9 mouse cellular contexts compared by ENCODE assay signal in the genomic region with DNA sequence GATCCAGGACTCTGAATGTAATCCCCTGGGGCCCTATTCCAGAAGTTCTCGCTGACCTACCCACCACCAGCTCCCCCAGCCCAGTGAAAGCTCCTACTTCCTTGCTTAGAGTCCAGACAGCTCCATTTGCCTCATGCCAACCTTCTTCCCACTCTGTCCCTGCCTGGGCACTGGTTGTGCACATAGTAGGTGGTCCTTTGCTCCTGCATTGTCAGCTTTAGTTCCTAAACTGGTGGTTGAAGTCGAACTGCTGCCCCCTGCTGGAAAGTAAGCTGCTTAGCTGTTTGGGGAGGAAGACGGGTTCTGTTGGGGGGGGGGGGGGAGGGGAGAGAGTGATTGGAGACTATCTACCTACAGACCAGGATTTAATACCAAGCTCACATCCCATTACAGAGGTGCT. TPM values are rescaled to one million over a fixed set of nuclear protein-coding genes. Genes with fewer than 3 reads are reported as not detected.
A peak's percentile ranks its signal among the peaks of the same experiment; 100 is the strongest.
DNase-seq lines count a peak whose midpoint lies in the region; ATAC-seq and TF ChIP-seq lines count a peak whose summit lies in the region.
"Had no signal": no experiment of that assay in that cellular context is flagged by ENCODE, and none has a peak within 500 bp of the region (broad histone marks: within the 10 kb centered on the region; RNA-seq: fewer than 3 reads in every experiment).

No protein-coding gene starts in this region.

- no peak overlapping the region for H3K9ac ChIP-seq in hindbrain, embryonic 11.5 days (ENCODE audit: low read depth, low read length)
- H3K9ac ChIP-seq in hindbrain, embryonic 14.5 days = no peak overlapping the region
- no peak overlapping the region for H3K9ac ChIP-seq in CH12.LX (ENCODE audit: insufficient read depth, low read depth)

- H3K79me2 ChIP-seq in CH12.LX (replicated peaks; ENCODE audit: control insufficient read depth, extremely low read depth, insufficient read depth, poor library complexity, severe bottlenecking) = no peaks in the 10 kb centered on the region

- no peak for TF ChIP-seq EP300 in CH12.LX (IDR thresholded peaks at IDR 0.05; ENCODE audit: low read length)

- H3K27me3 ChIP-seq in hindbrain, embryonic 11.5 days (ENCODE audit: control insufficient read depth, insufficient read depth, low read length) = no peaks in the 10 kb centered on the region
- H3K27me3 ChIP-seq in hindbrain, embryonic 14.5 days (ENCODE audit: control insufficient read depth, insufficient read depth, low read length) = 0 out of 2 replicates have a peak, but pooled peaks cover 3% of the 10 kb centered on the region
- H3K27me3 ChIP-seq in CH12.LX (replicated peaks) = no peaks in the 10 kb centered on the region

- peak; percentile 42 for TF ChIP-seq RAD21 in CH12.LX (IDR thresholded peaks at IDR 0.05; ENCODE audit: low read depth, low read length)

- in situ Hi-C loops in CH12.LX (cut with MboI; ENCODE audit: low pct_ligation_motif_present, low pct_unique_long_range_greater_than_20kb, low sequenced_read_pairs) = no loop called here

- H3K36me3 ChIP-seq in hindbrain, embryonic 11.5 days (ENCODE audit: control insufficient read depth, insufficient read depth, low read length) = no peaks in the 10 kb centered on the region
- H3K36me3 ChIP-seq in hindbrain, embryonic 14.5 days (replicated peaks; ENCODE audit: control insufficient read depth, insufficient read depth) = no peaks in the 10 kb centered on the region
- no peaks in the 10 kb centered on the region for H3K36me3 ChIP-seq in CH12.LX (replicated peaks in 1 of 2; ENCODE audit: control insufficient read depth in 1 of 2, insufficient read depth in 1 of 2, low read length in 1 of 2)

- no peak overlapping the region for H3K27ac ChIP-seq in hindbrain, embryonic 11.5 days (ENCODE audit: low read depth, low read length)
- no peak overlapping the region for H3K27ac ChIP-seq in hindbrain, embryonic 14.5 days
- no peak overlapping the region for H3K27ac ChIP-seq in CH12.LX (ENCODE audit: insufficient read depth, low read depth)

- ATAC-seq in hindbrain, embryonic 11.5 days (ENCODE audit: low FRiP score) = no peak
- ATAC-seq in hindbrain, embryonic 14.5 days (ENCODE audit: low FRiP score) = no peak

- H3K4me2 ChIP-seq in hindbrain, embryonic 11.5 days (replicated peaks; ENCODE audit: low read depth, low read length) = no peak overlapping the region
- H3K4me2 ChIP-seq in hindbrain, embryonic 14.5 days (replicated peaks) = no peak overlapping the region
- no peak overlapping the region for H3K4me2 ChIP-seq in CH12.LX (ENCODE audit: insufficient read depth, low read depth, poor library complexity, severe bottlenecking)

- TF ChIP-seq POLR2A in CH12.LX (IDR thresholded peaks at IDR 0.05; ENCODE audit: low read depth, low read length) = no peak

- WGBS in hindbrain, embryonic 11.5 days = 39% methylated on average over 3 of the region's 3 CpGs
- 39% methylated on average over 3 of the region's 3 CpGs for WGBS in hindbrain, embryonic 14.5 days

- no peaks in the 10 kb centered on the region for H3K4me1 ChIP-seq in hindbrain, embryonic 11.5 days (replicated peaks; ENCODE audit: control insufficient read depth, insufficient read depth, low read length)
- no peaks in the 10 kb centered on the region for H3K4me1 ChIP-seq in hindbrain, embryonic 14.5 days (replicated peaks; ENCODE audit: control insufficient read depth, insufficient read depth, low read length)
- H3K4me1 ChIP-seq in CH12.LX (ENCODE audit: control insufficient read depth in 1 of 2, insufficient read depth in 2 of 2) = peaks cover 4 to 23% of the 10 kb centered on the region in 2 experiments; a peak in 2 of 4 replicates

- intact Hi-C loops in heart, postnatal 36 days (cut with DNase I) = loop anchor here (5.0 kb wide), 1 partner anchor 78 kb away; no protein-coding TSS in a partner anchor

- TF ChIP-seq CTCF in CH12.LX (conservative IDR thresholded peaks at IDR 0.05 in 1 of 2, IDR thresholded peaks at IDR 0.05 in 1 of 2; ENCODE audit: low read depth in 2 of 2, low read length in 2 of 2) = peak in 1 of 2 experiments; percentile 72; a peak in 2 of 4 replicates

- dilution Hi-C loops in CH12.LX (cut with MboI; ENCODE audit: extremely low pct_ligation_motif_present, extremely low pct_unique_long_range_greater_than_20kb, low sequenced_read_pairs) = no loop called here

- no peak overlapping the region for H3K4me3 ChIP-seq in hindbrain, embryonic 11.5 days (ENCODE audit: low read depth, low read length)
- no peak overlapping the region for H3K4me3 ChIP-seq in hindbrain, embryonic 14.5 days (replicated peaks; ENCODE audit: low read length)
- no peak overlapping the region for H3K4me3 ChIP-seq in CH12.LX (replicated peaks in 1 of 3; ENCODE audit: low read depth in 2 of 3, low read length in 2 of 3, poor library complexity in 1 of 3)

- peak; percentile 7 for DNase-seq in hindbrain, embryonic 11.5 days (ENCODE audit: low spot score)
- DNase-seq in hindbrain, embryonic 14.5 days (ENCODE audit: low spot score) = no peak
- DNase-seq in 3T3-L1 (ENCODE audit: low read depth, low spot score) (peak; percentile 27), CH12.LX (ENCODE audit: extremely low read depth) (peak; percentile 64)
- DNase-seq in heart, postnatal 36 days = peak; percentile 37
- DNase-seq in frontal cortex, postnatal 36 days (ENCODE audit: low spot score in 2 of 2) = no peak
- DNase-seq in c-Kit-positive CD71-positive TER-119-positive erythroid progenitor cells, embryonic 14.5 days (ENCODE audit: low spot score) = no peak

- no peaks in the 10 kb centered on the region for H3K9me3 ChIP-seq in hindbrain, embryonic 11.5 days (ENCODE audit: control insufficient read depth, low read length)
- no peaks in the 10 kb centered on the region for H3K9me3 ChIP-seq in hindbrain, embryonic 14.5 days (ENCODE audit: control insufficient read depth, low read length)
- H3K9me3 ChIP-seq in CH12.LX (replicated peaks; ENCODE audit: low read length) = no peaks in the 10 kb centered on the region

TF ChIP-seq in CH12.LX, 34 proteins besides CTCF, POLR2A, EP300 and RAD21:
- TF ChIP-seq GABPA (IDR thresholded peaks at IDR 0.05; ENCODE audit: insufficient replicate concordance, low read depth, low read length) (no peak), MEF2A (IDR thresholded peaks at IDR 0.05; ENCODE audit: borderline replicate concordance, low read depth, low read length) (no peak), MAFK (IDR thresholded peaks at IDR 0.05; ENCODE audit: insufficient replicate concordance, low read length) (peak; percentile 52; the same call in 1 of the 2 replicates), ZKSCAN1 (IDR thresholded peaks at IDR 0.05; ENCODE audit: borderline replicate concordance, low read depth, low read length) (peak; percentile 99), PAX5 (IDR thresholded peaks at IDR 0.05; ENCODE audit: low read length) (no peak), ELF1 (IDR thresholded peaks at IDR 0.05; ENCODE audit: low read depth, low read length) (peak; percentile 28; the same call in 1 of the 2 replicates), CHD2 (IDR thresholded peaks at IDR 0.05; ENCODE audit: low read length) (0 out of 2 replicates have a peak, but pooled peaks have one; percentile 13), POLR2AphosphoS2 (IDR thresholded peaks at IDR 0.05; ENCODE audit: low read depth, low read length) (no peak), ZC3H11A (IDR thresholded peaks at IDR 0.05; ENCODE audit: low read depth, low read length) (no peak), SMC3 (IDR thresholded peaks at IDR 0.05; ENCODE audit: low read depth, low read length) (peak; percentile 70), BHLHE40 (IDR thresholded peaks at IDR 0.05; ENCODE audit: low read depth, low read length) (no peak), IRF4 (IDR thresholded peaks at IDR 0.05; ENCODE audit: low read depth, low read length) (no peak), NRF1 (IDR thresholded peaks at IDR 0.05; ENCODE audit: low read depth, low read length) (no peak)
TF ChIP-seq in CH12.LX: peak in this region for 5.

RNA-seq across cellular contexts. Expression of gene Wfdc5, which starts 2.4 kb away (rescaled TPM):
- polyA plus RNA-seq in hindbrain, embryonic 11.5 days (2014; fragmentation: Nextera tagmentation; extraction: Ambion mirVana) = not detected in 2 replicates
- polyA plus RNA-seq in hindbrain, embryonic 14.5 days (2014; fragmentation: Nextera tagmentation; extraction: Ambion mirVana) = not detected in 2 replicates
- total RNA-seq in CH12.LX (2012; rRNA removed) (not detected in 2 replicates), CH12.LX (2014; rRNA removed) (not detected in 2 replicates)
- polyA plus RNA-seq in CH12.LX (2012; ENCODE audit: insufficient read length, low read depth) = not detected in 2 replicates
- total RNA-seq in heart, postnatal 36 days (2021) = not detected

RNA-seq across cellular contexts. Expression of gene Kcns1, which starts 9.2 kb away (rescaled TPM):
- 0.28 TPM in 1 of 2 replicates, not detected in the other for polyA plus RNA-seq in hindbrain, embryonic 11.5 days (2014; fragmentation: Nextera tagmentation; extraction: Ambion mirVana)
- 1.1 and 1.6 TPM in 2 replicates for polyA plus RNA-seq in hindbrain, embryonic 14.5 days (2014; fragmentation: Nextera tagmentation; extraction: Ambion mirVana)
- total RNA-seq in CH12.LX (2012; rRNA removed) (0.34 and 0.42 TPM in 2 replicates), CH12.LX (2014; rRNA removed) (not detected in 2 replicates)
- 0.11 TPM in 1 of 2 replicates, not detected in the other for polyA plus RNA-seq in CH12.LX (2012; ENCODE audit: insufficient read length, low read depth)
- total RNA-seq in heart, postnatal 36 days (2021) = not detected

RNA-seq across cellular contexts. Expression of gene Wfdc12, which starts 10.3 kb away (rescaled TPM):
- not detected in 2 replicates for polyA plus RNA-seq in hindbrain, embryonic 11.5 days (2014; fragmentation: Nextera tagmentation; extraction: Ambion mirVana)
- polyA plus RNA-seq in hindbrain, embryonic 14.5 days (2014; fragmentation: Nextera tagmentation; extraction: Ambion mirVana) = not detected in 2 replicates
- total RNA-seq in CH12.LX (2012; rRNA removed) = not detected in 2 replicates
- not detected in 2 replicates for total RNA-seq in CH12.LX (2014; rRNA removed)
- not detected in 2 replicates for polyA plus RNA-seq in CH12.LX (2012; ENCODE audit: insufficient read length, low read depth)
- total RNA-seq in heart, postnatal 36 days (2021) = not detected
- polyA plus RNA-seq: embryonic facial prominence, embryonic 14.5 days had no signal

RNA-seq across cellular contexts. Expression of gene Wfdc15a, which starts 19.8 kb away (rescaled TPM):
- polyA plus RNA-seq in hindbrain, embryonic 11.5 days (2014; fragmentation: Nextera tagmentation; extraction: Ambion mirVana) = not detected in 2 replicates
- polyA plus RNA-seq in hindbrain, embryonic 14.5 days (2014; fragmentation: Nextera tagmentation; extraction: Ambion mirVana) = not detected in 2 replicates
- not detected in 2 replicates for total RNA-seq in CH12.LX (2012; rRNA removed)
- not detected in 2 replicates for total RNA-seq in CH12.LX (2014; rRNA removed)
- polyA plus RNA-seq in CH12.LX (2012; ENCODE audit: insufficient read length, low read depth) = not detected in 2 replicates
- not detected for total RNA-seq in heart, postnatal 36 days (2021)
- polyA plus RNA-seq: embryonic facial prominence, embryonic 14.5 days; limb, embryonic 14.5 days had no signal

RNA-seq across cellular contexts. Expression of gene Wfdc15b, which starts 41.3 kb away (rescaled TPM):
- polyA plus RNA-seq in hindbrain, embryonic 11.5 days (2014; fragmentation: Nextera tagmentation; extraction: Ambion mirVana) = not detected in 2 replicates
- not detected in 2 replicates for polyA plus RNA-seq in hindbrain, embryonic 14.5 days (2014; fragmentation: Nextera tagmentation; extraction: Ambion mirVana)
- not detected in 2 replicates for total RNA-seq in CH12.LX (2012; rRNA removed)
- not detected in 2 replicates for total RNA-seq in CH12.LX (2014; rRNA removed)
- polyA plus RNA-seq in CH12.LX (2012; ENCODE audit: insufficient read length, low read depth) = not detected in 2 replicates
- total RNA-seq in heart, postnatal 36 days (2021) = not detected
- polyA plus RNA-seq: limb, embryonic 14.5 days had no signal

Comparison
In these comparisons a context has a peak if more than half of its experiments do, and no peak if none do; other contexts are left out.
1. DNase-seq: peak in hindbrain, embryonic 11.5 days (single experiment), 3T3-L1 (single experiment), CH12.LX (single experiment) and heart, postnatal 36 days (2 of 2); none in hindbrain, embryonic 14.5 days (single experiment), frontal cortex, postnatal 36 days (0 of 2) and c-Kit-positive CD71-positive TER-119-positive erythroid progenitor cells, embryonic 14.5 days (single experiment).